Mouse (Mus musculus) embryonic fibroblast, embryonic 13.5 days (primary cell): Measurements from ENCODE around the gene Gnai1.

Source experiments
- CTCF ChIP-seq: IDR thresholded peaks from 2 replicates; pipeline ENCODE4 v1.5.1; 2011; ENCODE audit warnings: mild to moderate bottlenecking, control low read depth, low read length, moderate library complexity, borderline replicate concordance; ENCODE audit not compliant: insufficient read depth
- POLR2A ChIP-seq: IDR thresholded peaks from 2 replicates; pipeline ENCODE4 v1.6.1; 2011; ENCODE audit warnings: low read depth, mild to moderate bottlenecking, control low read depth, low read length, moderate library complexity

DNA sequence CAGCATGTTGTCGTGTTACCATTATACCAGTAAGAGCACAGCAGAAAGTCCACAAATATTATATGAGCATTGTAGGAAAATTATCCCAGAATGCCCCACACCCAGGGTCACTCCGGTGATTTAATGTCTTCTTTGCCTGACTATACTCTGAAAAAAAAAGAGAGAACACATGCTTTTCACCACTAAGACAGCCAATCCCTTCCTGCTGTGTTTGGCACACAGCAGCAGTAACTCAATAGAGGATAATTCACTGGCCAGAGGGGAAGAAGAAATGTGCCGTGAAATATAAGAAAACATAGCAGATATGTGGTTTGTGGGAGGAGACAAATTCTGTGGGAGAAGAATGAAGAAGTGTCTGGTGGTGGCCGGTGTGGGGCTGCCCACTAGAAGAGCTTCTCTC lies 41.3 kb downstream of the Gnai1 start:
- TF ChIP-seq CTCF (no peak), POLR2A (no peak)
